Mouse (Mus musculus): ENCODE results near the gene H2-M10.4.
"Not testable (repeated sequence)": the region's sequence is repeated elsewhere in the genome, so short reads cannot be mapped to it uniquely, and the experiment has no call there.

H2-M10.4 gene

DNA sequence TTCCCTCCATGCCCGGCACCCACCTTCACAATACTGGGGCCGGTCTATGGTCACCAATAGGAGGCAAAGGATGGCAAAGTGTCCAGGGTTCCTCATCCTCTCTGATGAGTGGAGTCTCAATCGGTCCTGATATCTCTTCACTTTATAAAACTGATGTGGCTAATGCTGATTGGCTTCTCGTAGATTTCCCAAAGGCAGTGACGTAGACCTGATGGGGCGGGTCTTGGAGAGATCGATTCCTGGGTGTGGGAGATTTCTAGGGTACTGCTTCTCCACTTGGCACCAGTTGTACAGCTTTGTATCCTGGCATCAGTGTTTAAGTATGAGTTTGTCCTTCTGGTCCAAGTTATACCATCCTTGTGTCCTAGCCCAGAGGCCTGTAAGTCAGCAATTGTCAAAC, at the start of gene H2-M10.4:
Gene H2-M10.4 (minus strand): TSS at position 101 of the 400 bp plus-strand sequence.
- no peak for DNase-seq (ENCODE audit: low spot score)

DNA sequence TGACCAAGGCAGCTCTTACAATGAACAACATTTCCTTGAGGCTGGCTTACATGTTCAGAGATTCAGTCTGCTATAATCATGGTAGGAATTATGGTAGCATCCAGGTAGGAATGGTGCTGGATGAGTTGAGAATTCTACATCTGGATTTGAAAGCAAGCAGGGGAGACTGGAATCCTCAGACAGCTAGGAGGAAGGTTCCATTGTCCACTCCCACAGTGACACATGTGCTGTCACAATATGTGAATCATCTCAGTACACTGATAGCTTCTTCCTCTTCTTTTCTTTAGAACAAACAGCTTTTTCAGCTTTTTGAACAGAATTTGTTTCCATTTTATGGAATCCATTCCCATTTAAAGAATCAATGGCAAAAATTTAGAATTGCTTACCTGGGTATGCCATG, 41.8 kb upstream of the H2-M10.4 start:
- no peak for DNase-seq (ENCODE audit: low spot score)

DNA sequence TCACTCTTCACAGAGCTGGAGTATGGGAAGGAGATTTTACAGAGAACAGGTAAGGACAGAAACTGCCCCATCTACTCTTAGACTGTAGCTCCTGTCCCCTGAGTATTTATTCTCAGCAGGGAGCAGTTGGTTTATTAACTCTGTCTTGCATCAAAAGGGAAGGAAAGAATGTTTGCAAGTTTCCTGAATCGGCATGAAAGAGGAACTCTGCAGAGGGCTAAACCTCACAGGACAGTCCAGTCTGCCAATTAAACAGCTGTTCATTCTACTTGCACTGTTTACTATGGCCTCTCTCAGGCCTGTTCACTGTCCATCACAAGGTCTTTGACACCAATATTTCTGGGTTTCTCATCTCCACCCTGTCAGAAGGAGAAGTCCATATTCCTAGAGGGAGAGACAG, 38.3 kb upstream of the H2-M10.4 start:
- DNase-seq (ENCODE audit: low spot score): no peak

DNA sequence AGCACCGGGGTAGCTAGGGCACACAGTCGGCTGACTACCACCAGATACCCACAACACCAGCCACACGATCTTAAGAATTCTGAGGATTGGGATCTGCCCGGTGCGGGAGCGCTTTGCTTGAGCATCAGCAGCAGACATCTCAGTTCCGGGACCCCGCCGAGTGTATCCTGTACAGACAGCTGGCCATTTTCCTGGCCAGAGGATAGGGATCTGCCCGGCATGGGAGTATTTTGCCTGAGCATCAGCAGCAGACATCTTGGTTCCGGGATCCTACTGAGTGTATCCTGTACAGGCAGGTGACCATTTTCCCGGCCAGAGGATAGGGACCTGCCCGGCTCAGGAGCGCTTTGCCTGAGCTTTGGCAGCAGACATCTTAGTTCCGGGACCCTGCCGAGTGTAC, 26.0 kb upstream of the H2-M10.4 start:
- not testable (repeated sequence) for DNase-seq (ENCODE audit: low spot score)

DNA sequence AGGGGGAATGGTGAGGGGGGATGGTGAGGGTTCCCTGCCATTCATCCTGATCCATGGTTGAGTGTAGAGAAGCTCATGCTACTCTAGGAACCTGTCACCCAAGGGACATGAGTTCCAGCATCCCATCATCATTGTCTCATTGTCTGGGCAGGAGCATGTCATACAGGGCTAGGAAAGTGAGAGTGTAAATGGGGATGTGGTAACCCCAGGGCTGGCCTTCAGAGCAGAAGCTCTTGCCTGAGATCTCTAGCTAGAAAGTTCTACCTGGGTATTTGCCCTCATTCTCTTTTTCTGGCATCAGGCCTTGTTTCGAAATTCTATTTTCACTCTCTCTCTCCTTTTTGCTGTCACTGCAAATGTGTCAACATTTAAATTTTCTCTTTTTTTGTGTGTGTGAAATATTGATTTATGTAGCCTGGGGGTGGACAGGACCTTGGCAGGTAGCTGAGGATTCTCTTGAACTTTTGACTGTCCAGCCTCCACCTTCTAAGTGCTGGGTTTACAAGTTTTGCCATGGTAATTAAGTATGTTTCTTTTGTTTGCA, 24.6 kb upstream of the H2-M10.4 start:
- DNase-seq (ENCODE audit: low spot score): no peak

DNA sequence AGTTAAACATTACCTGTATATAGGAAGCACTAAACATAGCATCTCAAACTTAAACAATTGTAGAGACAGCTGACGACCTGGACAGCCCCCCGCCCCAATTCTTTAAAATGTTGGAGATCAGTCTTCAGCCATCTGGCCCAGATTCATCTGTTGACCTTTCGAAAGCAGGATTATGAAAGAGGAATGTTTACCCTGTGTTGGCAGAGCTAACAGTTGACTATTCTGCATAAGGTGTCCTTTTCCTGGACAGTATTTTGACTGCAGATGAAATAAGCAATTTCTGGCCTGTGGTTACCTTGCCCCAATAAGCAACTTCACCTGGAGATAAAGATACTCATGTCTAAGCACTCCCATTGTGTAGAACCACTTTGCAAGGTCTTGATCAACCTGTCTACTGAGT, 21.7 kb upstream of the H2-M10.4 start:
- DNase-seq (ENCODE audit: low spot score): no peak

DNA sequence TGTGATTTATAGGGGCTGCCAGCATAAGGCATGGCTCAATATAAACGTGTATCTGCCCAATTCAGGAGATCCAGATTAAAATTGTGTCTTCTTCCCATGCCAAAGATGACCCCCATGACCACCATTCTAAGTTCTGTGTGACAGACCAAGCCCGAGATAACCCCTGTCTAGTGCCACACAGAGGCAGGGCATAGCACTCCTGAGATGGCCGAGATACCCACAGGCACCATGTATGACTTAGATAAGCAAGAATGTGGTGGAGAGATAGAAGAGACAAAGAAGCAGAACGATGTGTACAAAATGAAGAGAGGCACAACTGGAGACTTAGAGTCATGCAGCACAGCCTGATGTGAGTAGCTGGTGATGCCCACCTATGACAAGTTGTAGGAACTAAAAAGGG, 5.9 kb downstream of the H2-M10.4 start:
- DNase-seq (ENCODE audit: low spot score): no peak

GRCm38 (mm10) chr17:36431411-36431810, 30.7 kb downstream of the H2-M10.4 start:
- no peak for DNase-seq (ENCODE audit: low spot score)

DNA sequence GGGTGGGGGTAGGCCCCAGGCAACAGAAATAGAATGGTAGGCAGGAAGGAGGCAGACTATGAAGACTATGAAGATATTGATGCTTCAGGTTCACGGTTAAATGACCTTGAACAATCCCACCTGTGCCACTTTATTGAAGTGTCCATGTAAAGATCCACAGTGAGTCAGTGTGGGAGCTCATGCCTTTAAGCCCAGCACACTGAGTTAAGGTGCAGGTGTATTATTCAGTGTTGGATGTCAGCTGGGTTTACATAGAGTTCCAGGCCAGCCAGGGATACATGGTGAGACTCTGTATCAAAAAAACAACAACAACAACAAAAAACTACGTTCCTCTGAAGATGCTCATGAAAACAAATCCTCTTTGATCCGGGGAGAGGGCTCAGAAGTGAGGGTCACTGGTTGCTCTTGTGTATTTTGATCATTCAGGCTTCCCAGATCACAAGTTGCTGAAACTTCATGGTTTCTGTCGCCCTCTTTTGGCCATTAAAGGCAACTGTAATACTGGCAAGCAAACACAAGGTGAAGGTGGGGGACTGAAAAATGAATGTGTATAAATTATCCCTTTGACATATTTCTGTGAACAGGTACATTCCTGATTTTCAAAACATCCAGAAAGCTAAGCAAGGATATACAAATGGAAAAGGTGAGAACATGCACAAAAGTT, 43.9 kb downstream of the H2-M10.4 start:
- DNase-seq (ENCODE audit: low spot score): peak; percentile 75

DNA sequence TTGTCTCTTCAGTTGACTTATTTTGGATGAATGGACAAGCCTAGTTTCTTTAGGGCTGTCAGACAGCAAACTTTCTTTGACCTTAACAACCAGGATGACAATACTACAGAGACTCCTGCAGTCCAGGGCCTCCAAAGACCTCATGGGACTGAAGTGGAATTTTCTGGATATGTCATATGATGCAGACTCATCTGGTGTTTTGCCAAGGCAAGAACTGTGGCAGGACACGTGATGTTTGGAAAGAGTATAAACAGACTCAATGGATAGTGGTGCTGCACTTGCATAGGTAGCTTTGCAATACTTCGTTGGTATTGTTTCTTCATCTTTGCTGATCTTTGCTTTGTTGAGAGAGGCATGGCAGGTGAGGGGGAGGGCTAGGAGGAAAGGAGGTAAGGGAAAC, 44.7 kb downstream of the H2-M10.4 start:
- DNase-seq (ENCODE audit: low spot score): no peak

DNA sequence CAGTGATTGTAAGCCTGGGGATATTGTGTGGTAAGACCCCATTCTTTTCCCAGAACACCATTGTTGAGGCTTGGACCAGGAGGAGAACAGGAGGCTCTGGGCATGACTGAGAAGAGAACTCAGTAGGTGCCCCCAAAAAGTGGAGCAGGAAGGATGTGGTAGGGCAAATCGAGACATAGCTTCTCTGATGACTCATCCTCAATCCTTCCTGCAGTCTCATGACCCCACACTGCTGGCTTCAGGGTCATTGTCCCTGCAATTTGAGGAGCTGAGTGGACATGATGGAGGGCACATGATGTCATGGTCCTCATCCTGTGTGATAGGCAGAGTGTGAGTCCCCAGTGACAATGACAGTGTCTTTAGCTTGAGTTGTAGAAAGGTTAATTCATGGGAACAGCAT, 46.7 kb downstream of the H2-M10.4 start:
- DNase-seq (ENCODE audit: low spot score): no peak

DNA sequence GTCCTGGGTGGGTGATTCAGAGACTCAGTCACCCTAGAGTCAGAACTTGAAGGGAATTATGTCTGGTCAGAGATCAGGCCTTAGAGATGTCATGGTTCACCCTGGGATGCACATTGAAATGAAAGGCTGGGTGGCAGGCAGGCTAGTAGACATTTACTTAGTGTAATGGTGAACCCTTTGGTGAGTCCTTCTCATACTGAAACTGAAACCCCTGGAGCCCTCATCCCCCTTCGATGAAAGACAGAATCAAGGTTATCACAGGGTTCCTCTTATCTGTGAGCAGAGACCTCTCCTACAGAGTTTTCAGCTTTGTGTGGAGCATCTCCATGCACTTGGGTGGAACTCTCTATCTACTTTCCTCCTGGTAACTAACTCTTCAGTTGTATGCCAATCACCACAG, 47.8 kb downstream of the H2-M10.4 start:
- DNase-seq (ENCODE audit: low spot score): no peak

Measured in embryo, embryonic 10 days (tissue).